Mouse (Mus musculus): ENCODE results near the gene Dcxr. TPM values are rescaled to one million over a fixed set of nuclear protein-coding genes. Genes with fewer than 3 reads are reported as not detected.
"Not testable (repeated sequence)": the region's sequence is repeated elsewhere in the genome, so short reads cannot be mapped to it uniquely, and the experiment has no call there.

The Dcxr gene
- polyA plus RNA-seq, 1 experiment from 2014 or later, result 8.4 TPM

- Histone ChIP-seq H3K9ac (no peak overlapping the region), H3K27ac (no peak overlapping the region), H3K9me3 (replicated peaks) (no peaks in the 10 kb centered on the region), H3K4me2 (no peak overlapping the region), H3K4me1 (peaks cover 18% of the 10 kb centered on the region), H3K4me3 (no peak overlapping the region), H3K36me3 (peaks cover 57% of the 10 kb centered on the region), H3K27me3 (replicated peaks) (no peaks in the 10 kb centered on the region)
- WGBS (ENCODE audit: insufficient replicate concordance), result 68% methylated on average over 3 of the region's 3 CpGs
- 0 out of 2 replicates have a peak, but pooled peaks have one; percentile 19 for ATAC-seq
Observed at GRCm38 (mm10) chr11:120679909-120680308, 47.2 kb downstream of the Dcxr start.

- Histone ChIP-seq H3K9me3 (replicated peaks) (no peaks in the 10 kb centered on the region), H3K36me3 (peaks cover 46% of the 10 kb centered on the region), H3K4me1 (peaks cover 41% of the 10 kb centered on the region), H3K4me2 (no peak overlapping the region), H3K27me3 (replicated peaks) (no peaks in the 10 kb centered on the region), H3K4me3 (no peak overlapping the region), H3K9ac (no peak overlapping the region), H3K27ac (no peak overlapping the region)
- WGBS (ENCODE audit: insufficient replicate concordance), result 77% methylated on average over 4 of the region's 4 CpGs
- no peak for ATAC-seq
Observed at GRCm38 (mm10) chr11:120676951-120677350, 50.1 kb downstream of the Dcxr start.

- not testable (repeated sequence) for ATAC-seq; H3K27ac ChIP-seq; H3K4me2 ChIP-seq; H3K4me3 ChIP-seq; H3K27me3 ChIP-seq (replicated peaks); H3K9me3 ChIP-seq (replicated peaks); H3K9ac ChIP-seq
- peaks cover 39% of the 10 kb centered on the region for H3K36me3 ChIP-seq
- peaks cover 43% of the 10 kb centered on the region for H3K4me1 ChIP-seq
- WGBS (ENCODE audit: insufficient replicate concordance), result 61% methylated on average over 5 of the region's 5 CpGs
Observed at GRCm38 (mm10) chr11:120675875-120676274, 51.2 kb downstream of the Dcxr start.

Other genes with a start within 250 kb of the Dcxr start
- gene Mrpl12, start 242.7 kb downstream of the Dcxr start, polyA plus RNA-seq (2016; fragmentation: Nextera tagmentation; extraction: Ambion mirVana), result 161 and 166 TPM in 2 replicates
- gene Slc25a10, start 235.4 kb downstream of the Dcxr start, polyA plus RNA-seq (2016; fragmentation: Nextera tagmentation; extraction: Ambion mirVana), result 47.0 and 54.9 TPM in 2 replicates
- gene Gcgr, start 196.6 kb downstream of the Dcxr start, polyA plus RNA-seq (2016; fragmentation: Nextera tagmentation; extraction: Ambion mirVana), result 8.5 and 9.6 TPM in 2 replicates
- gene Mcrip1, start 177.6 kb downstream of the Dcxr start, polyA plus RNA-seq (2016; fragmentation: Nextera tagmentation; extraction: Ambion mirVana), result 60.4 and 61.8 TPM in 2 replicates
- gene Ppp1r27, start 176.1 kb downstream of the Dcxr start, polyA plus RNA-seq (2016; fragmentation: Nextera tagmentation; extraction: Ambion mirVana), result not detected in 2 replicates
- 443 and 468 TPM in 2 replicates for gene P4hb, start 154.0 kb downstream of the Dcxr start, polyA plus RNA-seq (2016; fragmentation: Nextera tagmentation; extraction: Ambion mirVana)
- gene Arhgdia, start 145.7 kb downstream of the Dcxr start, polyA plus RNA-seq (2016; fragmentation: Nextera tagmentation; extraction: Ambion mirVana), result 337 and 356 TPM in 2 replicates
- 542 and 545 TPM in 2 replicates for gene Alyref, start 128.9 kb downstream of the Dcxr start, polyA plus RNA-seq (2016; fragmentation: Nextera tagmentation; extraction: Ambion mirVana)
- gene Anapc11, start 128.9 kb downstream of the Dcxr start, polyA plus RNA-seq (2016; fragmentation: Nextera tagmentation; extraction: Ambion mirVana), result 118 and 120 TPM in 2 replicates
- 5.0 and 6.6 TPM in 2 replicates for gene Npb, start 118.8 kb downstream of the Dcxr start, polyA plus RNA-seq (2016; fragmentation: Nextera tagmentation; extraction: Ambion mirVana)
- 135 and 142 TPM in 2 replicates for gene Pcyt2, start 109.3 kb downstream of the Dcxr start, polyA plus RNA-seq (2016; fragmentation: Nextera tagmentation; extraction: Ambion mirVana)
- gene Sirt7, start 102.0 kb downstream of the Dcxr start, polyA plus RNA-seq (2016; fragmentation: Nextera tagmentation; extraction: Ambion mirVana), result 43.1 and 45.3 TPM in 2 replicates
- gene Mafg, start 93.7 kb downstream of the Dcxr start, polyA plus RNA-seq (2016; fragmentation: Nextera tagmentation; extraction: Ambion mirVana), result 53.4 and 58.3 TPM in 2 replicates
- 11.0 and 11.3 TPM in 2 replicates for gene Pycr1, start 83.5 kb downstream of the Dcxr start, polyA plus RNA-seq (2016; fragmentation: Nextera tagmentation; extraction: Ambion mirVana)
- 0.23 and 0.47 TPM in 2 replicates for gene Myadml2, start 79.1 kb downstream of the Dcxr start, polyA plus RNA-seq (2016; fragmentation: Nextera tagmentation; extraction: Ambion mirVana)
- 0.31 and 0.38 TPM in 2 replicates for gene Notum, start 66.1 kb downstream of the Dcxr start, polyA plus RNA-seq (2016; fragmentation: Nextera tagmentation; extraction: Ambion mirVana)
- gene Aspscr1, start 54.3 kb downstream of the Dcxr start, polyA plus RNA-seq (2016; fragmentation: Nextera tagmentation; extraction: Ambion mirVana), result 65.1 and 65.2 TPM in 2 replicates
- gene Cenpx, start 13.5 kb downstream of the Dcxr start, polyA plus RNA-seq (2016; fragmentation: Nextera tagmentation; extraction: Ambion mirVana), result 130 and 137 TPM in 2 replicates
- gene Lrrc45, start 13.4 kb downstream of the Dcxr start, polyA plus RNA-seq (2016; fragmentation: Nextera tagmentation; extraction: Ambion mirVana), result 23.3 and 23.6 TPM in 2 replicates
- gene Rac3, start 5.8 kb downstream of the Dcxr start, polyA plus RNA-seq (2016; fragmentation: Nextera tagmentation; extraction: Ambion mirVana), result 2.8 and 3.1 TPM in 2 replicates
- 0.13 TPM in 1 of 2 replicates, not detected in the other for gene Cbr2, start 4.8 kb upstream of the Dcxr start, polyA plus RNA-seq (2016; fragmentation: Nextera tagmentation; extraction: Ambion mirVana)
- gene Hmga1b, start 35.5 kb upstream of the Dcxr start, polyA plus RNA-seq (2016; fragmentation: Nextera tagmentation; extraction: Ambion mirVana), result 6.4 and 7.3 TPM in 2 replicates
- gene Rfng, start 56.9 kb upstream of the Dcxr start, polyA plus RNA-seq (2016; fragmentation: Nextera tagmentation; extraction: Ambion mirVana), result 22.4 and 22.9 TPM in 2 replicates
- 128 and 135 TPM in 2 replicates for gene Gps1, start 57.0 kb upstream of the Dcxr start, polyA plus RNA-seq (2016; fragmentation: Nextera tagmentation; extraction: Ambion mirVana)
- gene Dus1l, start 69.1 kb upstream of the Dcxr start, polyA plus RNA-seq (2016; fragmentation: Nextera tagmentation; extraction: Ambion mirVana), result 99.5 and 100.0 TPM in 2 replicates
- 35.9 and 40.3 TPM in 2 replicates for gene Fasn, start 97.3 kb upstream of the Dcxr start, polyA plus RNA-seq (2016; fragmentation: Nextera tagmentation; extraction: Ambion mirVana)
- gene Ccdc57, start 205.6 kb upstream of the Dcxr start, polyA plus RNA-seq (2016; fragmentation: Nextera tagmentation; extraction: Ambion mirVana), result 2.9 and 3.2 TPM in 2 replicates
- 166 and 170 TPM in 2 replicates for gene Slc16a3, start 221.2 kb upstream of the Dcxr start, polyA plus RNA-seq (2016; fragmentation: Nextera tagmentation; extraction: Ambion mirVana)